Mouse (Mus musculus): ENCODE measurements at regions not wholly inside any gene's neighbourhood (a gene's known extent, or its start where the extent isn't known, plus 50 kb on each side); places are given as distances from the start of the nearest gene placed in this dataset.

- DNase-seq: peak; percentile 45 to 50
Observed at GRCm38 (mm10) chr16:5537286-5538204, 281.8 kb upstream of the Eef2kmt start.

GRCm38 (mm10) chr16:5536515-5536972 lies 280.8 kb upstream of the Eef2kmt start:
- DNase-seq: peak in 1 of 2 experiments; percentile 26

- no peak for DNase-seq
Observed at GRCm38 (mm10) chr16:5535414-5535813, 279.6 kb upstream of the Eef2kmt start.

- DNase-seq: peak; percentile 51 to 73
Observed at GRCm38 (mm10) chr16:5534862-5535261, 279.1 kb upstream of the Eef2kmt start.

- no peak for DNase-seq
Observed at GRCm38 (mm10) chr16:5534385-5534784, 278.6 kb upstream of the Eef2kmt start.

- no peak for DNase-seq
Observed at GRCm38 (mm10) chr16:5532281-5532680, 276.5 kb upstream of the Eef2kmt start.

DNA sequence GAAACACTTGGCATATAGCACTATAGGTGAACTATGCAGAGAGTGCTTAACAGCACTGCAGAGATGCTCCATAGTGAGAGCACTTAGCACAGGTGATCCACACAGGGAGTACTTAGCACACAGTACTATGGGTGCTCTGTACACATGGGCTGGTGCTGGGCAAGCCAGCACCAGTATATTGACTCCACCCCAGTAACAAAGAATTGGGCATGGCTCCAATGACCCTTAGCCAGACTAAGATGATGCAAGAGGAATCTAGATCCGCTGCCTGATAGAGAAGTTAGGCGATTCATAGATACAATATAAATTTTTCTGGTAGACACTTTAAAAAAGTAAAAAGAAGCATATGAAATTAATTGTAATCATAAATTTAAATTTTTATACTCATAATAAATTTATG lies 274.0 kb upstream of the Eef2kmt start:
- DNase-seq: no peak

DNA sequence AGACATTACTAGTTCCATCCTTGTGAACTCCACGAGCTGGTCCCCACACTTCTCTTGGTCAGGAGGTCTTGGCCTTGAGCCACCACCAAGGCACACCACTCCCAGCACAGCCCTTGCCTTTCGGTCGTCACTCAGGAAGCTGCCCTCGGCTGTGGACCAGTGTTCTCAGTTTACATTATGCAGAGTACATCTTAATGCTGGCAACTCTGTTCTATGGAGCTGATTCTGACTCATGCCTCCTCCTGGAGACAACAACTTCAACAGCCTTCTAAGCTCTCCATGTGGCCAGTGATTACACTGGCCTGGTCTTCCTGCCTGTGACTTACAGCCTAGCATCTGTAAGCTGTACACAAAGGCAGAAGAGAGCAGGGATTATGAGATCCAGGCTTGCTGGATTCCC lies 272.2 kb upstream of the Eef2kmt start:
- no peak for DNase-seq

GRCm38 (mm10) chr16:5524375-5524774 lies 268.6 kb upstream of the Eef2kmt start:
- DNase-seq: peak in 1 of 2 experiments; percentile 25

GRCm38 (mm10) chr16:5523402-5524021 lies 267.7 kb upstream of the Eef2kmt start:
- DNase-seq: no peak

- peak in 1 of 2 experiments; percentile 18 for DNase-seq
Observed at GRCm38 (mm10) chr16:5517746-5518145, 262.0 kb upstream of the Eef2kmt start.

DNA sequence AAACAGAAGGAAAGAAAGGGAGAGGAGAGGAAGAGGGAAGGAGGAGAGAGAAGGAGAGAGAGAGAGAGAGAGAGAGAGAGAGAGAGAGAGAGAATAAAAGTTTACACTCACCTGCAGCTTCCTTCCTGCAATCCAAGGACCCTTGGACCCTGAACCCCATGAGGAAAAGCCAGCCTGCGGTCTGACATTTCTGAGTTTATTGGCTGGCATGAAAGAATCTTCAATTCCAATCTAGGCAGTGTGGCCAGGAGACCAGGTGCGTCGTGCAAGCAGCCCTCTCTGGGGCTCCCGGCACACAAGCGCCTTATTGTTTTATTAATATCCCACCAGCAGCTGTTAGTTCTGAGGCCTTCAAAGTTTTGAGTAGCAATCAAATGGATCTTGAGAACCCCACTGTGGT lies 260.1 kb upstream of the Eef2kmt start:
- no peak for DNase-seq

DNA sequence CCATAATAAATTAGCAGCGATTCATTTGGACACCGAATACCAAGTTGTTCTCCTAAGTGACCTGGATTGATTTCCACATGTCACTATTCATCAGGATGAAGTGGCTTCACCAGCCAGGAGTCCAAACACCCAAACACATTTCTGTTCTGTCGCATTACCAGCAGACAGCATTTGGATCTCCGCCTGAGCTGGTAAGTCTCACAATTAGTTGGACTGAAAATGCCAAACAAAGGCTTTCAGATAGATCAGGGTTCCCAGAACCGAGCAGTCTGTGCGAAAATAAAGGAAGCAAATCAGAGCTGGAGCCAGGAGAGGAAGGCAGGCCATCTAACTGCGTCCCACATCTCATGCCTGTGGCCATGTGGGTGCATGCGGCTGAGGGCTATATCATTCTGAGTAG lies 251.5 kb upstream of the Eef2kmt start:
- DNase-seq: peak; percentile 71 to 78

DNA sequence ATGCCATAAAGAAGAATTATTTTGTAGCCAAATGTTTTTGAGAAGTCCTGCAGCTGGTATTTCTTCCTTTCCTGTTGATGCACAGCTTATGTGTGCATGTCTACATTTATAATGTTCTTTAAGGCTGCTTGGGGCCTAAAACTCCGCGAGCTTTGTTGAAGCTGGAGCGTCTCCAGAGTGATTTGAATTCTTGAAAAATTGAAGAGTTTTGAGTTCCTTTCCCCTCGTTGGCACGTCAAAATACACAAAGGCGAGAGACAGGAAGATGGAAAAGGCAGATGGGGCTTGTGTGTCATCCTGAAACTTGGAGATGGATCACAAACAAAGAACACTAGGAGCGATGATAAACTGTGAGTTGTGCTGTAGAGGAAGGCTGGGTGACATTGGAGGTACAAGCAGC lies 246.2 kb upstream of the Eef2kmt start:
- DNase-seq: no peak

GRCm38 (mm10) chr16:5496051-5496685 lies 240.4 kb upstream of the Eef2kmt start:
- no peak for DNase-seq

- no peak for DNase-seq
Observed at GRCm38 (mm10) chr16:5493352-5493751, 237.6 kb upstream of the Eef2kmt start.

- DNase-seq: no peak
Observed at GRCm38 (mm10) chr16:5487259-5487658, 231.5 kb upstream of the Eef2kmt start.

DNA sequence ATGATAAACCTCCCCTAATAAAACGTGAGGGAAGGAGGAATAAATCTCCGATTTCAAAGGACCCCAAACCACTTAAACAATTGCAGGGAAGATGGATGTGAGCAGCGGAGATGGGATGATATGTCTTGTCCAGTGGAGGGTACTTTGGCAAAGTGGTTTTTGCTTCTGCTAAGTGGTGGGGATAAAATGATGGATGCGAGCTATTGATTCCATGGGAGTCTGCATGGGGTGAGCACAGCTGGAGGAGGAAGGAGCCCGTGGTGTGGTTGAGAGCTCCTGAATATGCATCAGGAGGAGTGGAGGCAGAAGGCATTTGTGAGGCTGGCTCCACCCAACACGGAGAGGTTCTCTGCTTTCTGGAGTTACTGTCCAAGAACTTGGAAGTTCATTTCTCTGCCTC lies 227.6 kb upstream of the Eef2kmt start:
- DNase-seq: no peak

DNA sequence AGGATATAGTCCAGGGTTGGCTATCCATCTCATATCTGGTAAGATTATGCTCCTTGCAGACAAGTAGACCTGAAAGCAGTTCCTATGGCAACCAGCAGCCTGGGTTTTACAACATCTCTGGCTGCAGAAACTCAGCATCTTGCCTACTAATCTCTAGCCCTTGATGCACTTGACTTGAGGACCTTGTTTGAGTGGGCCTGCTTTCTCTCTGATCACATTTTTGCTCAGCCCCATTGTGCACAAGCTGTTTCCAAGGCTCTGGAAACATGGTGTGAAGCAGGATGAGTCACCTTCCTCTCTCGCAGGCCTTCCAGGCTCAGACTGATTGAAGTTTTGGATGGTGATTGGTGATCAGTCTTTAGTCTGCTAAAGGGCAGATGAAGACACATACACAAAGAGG lies 224.4 kb upstream of the Eef2kmt start:
- DNase-seq: no peak

DNA sequence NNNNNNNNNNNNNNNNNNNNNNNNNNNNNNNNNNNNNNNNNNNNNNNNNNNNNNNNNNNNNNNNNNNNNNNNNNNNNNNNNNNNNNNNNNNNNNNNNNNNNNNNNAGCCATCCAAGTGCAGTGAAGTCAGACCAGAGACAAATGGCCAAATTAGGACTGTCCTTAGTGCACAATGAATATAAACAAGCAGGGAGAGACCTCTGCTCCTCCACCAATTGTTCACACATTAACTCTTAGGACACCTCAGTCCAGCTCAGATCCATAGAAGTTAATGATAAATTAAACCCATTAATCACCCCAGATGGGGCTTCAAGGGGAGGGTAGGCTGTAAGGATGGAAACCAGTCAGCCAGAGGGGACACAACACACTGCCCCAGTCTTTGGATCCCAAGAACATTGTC lies 223.2 kb upstream of the Eef2kmt start:
- DNase-seq: no peak

DNA sequence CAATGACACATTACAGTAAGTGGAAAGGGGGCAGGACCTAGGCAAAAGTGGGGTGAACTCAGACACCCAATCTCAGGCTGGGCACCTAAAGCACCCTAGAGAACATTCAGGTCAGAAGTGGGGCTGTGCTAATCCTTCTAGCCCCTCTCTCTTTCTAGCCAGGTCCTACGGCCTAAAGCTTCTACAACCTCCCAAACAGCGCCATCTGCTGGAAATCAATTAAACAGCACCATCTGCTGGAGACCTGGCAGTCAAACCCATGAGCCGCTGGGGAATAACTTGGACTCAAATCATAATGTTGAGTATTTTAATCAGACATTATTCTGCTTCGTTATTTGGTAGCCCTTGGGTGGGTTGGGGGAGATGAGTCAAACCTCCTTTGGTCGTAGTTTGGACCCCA lies 215.5 kb upstream of the Eef2kmt start:
- peak; percentile 83 to 88 for DNase-seq

DNA sequence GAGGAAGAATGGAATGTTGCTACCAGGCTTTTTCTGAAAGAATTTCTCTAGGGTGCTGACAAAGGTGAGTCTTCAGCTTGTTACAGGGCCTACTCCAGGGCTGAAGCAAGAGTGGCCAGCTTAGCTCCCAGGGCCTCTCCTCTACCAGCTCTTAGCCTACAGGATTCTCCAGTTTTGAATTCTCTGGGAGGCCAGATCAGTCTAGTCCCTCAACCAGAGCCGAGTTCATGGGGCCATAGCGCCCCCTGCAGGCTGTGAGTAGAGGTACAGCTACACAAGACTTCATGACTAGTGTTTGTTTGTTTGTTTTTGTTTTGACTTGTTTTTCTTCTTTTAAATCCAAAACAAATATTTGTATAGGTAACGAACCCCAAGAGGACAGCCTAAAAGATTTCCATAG lies 211.8 kb upstream of the Eef2kmt start:
- peak; percentile 72 to 77 for DNase-seq

- DNase-seq: no peak
Observed at GRCm38 (mm10) chr16:5466760-5467159, 211.0 kb upstream of the Eef2kmt start.

Data from cerebellum, postnatal 10 days (tissue).